Mouse (Mus musculus) embryonic stem cell, embryonic (primary cell): ENCODE measurements around the gene Olfr12.

Experiments used
- CTCF ChIA-PET, 4 experiments: fragments of 300-600 bp in 2 of 4; fragments of 350-600 bp in 2 of 4; sonication (Branson Sonifier 250); formaldehyde crosslinking; loops; one replicate each; lab custom pipeline; 2022; ENCODE audit warnings: inconsistent platforms in 2 of 4; lab: Charles Lee
- POLR2A ChIA-PET, 4 experiments: fragments of 300-600 bp in 2 of 4; fragments of 350-600 bp in 2 of 4; sonication (Branson Sonifier 250); formaldehyde crosslinking; loops; one replicate each; lab custom pipeline; 2022; ENCODE audit warnings: antibody characterized with exemption in 4 of 4, inconsistent platforms in 1 of 4; lab: Charles Lee

The Olfr12 gene

DNA sequence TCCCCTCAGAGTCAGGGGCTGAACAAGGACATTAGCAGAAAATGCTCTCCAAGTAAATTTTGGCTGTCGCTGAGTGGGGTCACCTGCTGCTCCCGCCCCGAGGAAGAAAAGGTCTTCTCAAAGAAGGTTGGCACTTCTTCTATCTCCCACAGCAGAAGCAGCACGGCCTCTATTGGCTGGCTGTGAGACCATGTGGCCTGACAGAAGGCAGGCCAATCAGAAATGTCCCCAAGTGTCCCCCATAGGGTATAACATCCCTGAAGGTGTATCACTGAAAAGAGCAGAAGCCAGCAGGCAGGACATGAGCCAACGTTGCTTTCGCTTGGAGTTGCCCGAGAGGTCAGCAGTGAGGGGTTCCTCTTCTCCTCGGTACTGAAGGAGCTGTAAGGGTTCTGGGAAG lies 18.4 kb downstream of the Olfr12 start:
- ChIA-PET POLR2A (interaction anchor here in 1 of 4 experiments (1.0 kb wide), 1 partner anchor 162 kb away, joined by 3 read pairs; no protein-coding TSS in a partner anchor), CTCF (interaction anchor here in 2 of 4 experiments (0.6 to 1.1 kb wide), 2 partner anchors 13 to 115 kb away, joined by 4 to 7 read pairs; partner anchors contain the start of gene Otos (in 1 of the 2))

DNA sequence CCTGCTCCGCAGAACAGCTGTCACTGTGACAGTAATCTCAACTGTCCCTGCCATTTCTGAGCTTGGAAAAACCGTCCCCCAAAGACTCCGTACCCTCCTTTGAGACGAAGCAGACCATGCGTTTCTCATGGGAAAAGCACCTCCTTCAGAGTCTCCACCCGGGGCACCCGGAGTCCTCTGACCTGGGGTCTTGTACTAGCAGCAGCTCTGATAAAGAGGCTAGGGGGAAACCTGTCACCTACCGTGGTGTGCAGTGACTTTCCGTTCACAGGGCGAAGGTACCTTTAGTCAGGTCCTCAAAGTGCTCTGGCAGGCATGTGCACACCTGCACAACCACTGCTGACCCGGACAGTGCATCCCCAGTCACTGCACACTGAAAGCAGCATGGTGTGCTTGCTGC lies 19.1 kb downstream of the Olfr12 start:
- ChIA-PET POLR2A (interaction anchor here in 1 of 4 experiments (1.0 kb wide), 1 partner anchor 161 kb away, joined by 3 read pairs; no protein-coding TSS in a partner anchor), CTCF (interaction anchor here in 2 of 4 experiments (0.5 to 1.1 kb wide), 2 partner anchors 12 to 161 kb away, joined by 4 to 5 read pairs; partner anchors contain the start of gene Otos (in 1 of the 2))

DNA sequence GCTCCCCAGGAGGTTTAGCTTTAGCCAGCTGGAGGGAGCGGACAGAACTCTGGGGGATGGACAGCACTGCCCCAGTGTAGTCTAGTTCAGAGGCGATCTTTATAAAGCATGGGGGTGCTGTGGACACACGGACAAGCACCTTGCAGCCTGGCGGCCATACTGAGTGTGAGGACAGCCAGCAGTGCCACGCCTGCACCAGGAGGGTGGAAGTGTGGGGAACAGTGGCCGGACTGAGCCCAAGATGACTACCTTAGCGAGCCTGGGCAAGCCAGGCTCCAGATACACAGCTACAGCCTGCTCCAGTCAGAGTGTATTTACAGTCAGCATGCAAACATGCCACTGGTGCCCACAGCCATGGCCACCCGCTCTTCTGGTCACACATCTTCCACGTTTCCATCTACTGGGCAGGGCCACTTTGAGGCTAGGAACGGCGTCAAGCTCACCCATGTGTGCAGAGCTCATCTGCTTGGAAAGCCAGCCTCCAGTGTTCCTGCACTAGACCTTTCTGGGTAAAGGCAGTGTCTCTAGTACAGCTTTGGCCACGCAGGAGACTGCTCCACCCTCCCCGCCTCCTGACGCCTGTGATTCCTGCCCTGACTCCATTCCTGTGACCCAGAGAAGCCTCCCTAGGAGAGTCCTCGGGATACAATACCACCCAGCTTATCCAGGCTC lies 20.0 kb downstream of the Olfr12 start:
- CTCF ChIA-PET, result interaction anchor here in 3 of 4 experiments (0.6 to 1.6 kb wide), 4 partner anchors 10 to 12 kb away, joined by 4 to 6 read pairs (median 4); partner anchors contain the start of gene Otos (in 2 of the 3)
- POLR2A ChIA-PET, result no interaction called here

DNA sequence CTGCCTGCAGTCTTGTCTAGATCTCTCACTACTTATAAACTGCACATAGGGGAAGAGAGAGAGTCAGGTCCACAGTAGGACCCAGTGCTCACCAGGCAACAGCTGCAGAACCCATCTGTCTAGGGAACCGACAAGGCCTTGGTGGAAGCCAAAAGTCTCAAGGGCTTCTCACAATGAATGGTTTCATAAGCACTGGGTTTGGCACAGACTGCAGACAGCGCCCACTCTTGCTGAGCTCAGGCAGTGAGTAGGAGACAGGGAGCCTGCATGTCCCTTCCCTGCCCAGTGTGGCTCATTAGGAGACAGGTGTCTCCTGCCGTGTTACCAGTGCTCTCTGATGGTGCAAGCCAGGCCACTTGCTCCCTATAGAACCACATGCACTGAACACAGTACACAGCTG lies 20.6 kb downstream of the Olfr12 start:
- ChIA-PET CTCF (interaction anchor here (0.6 to 1.6 kb wide), 5 partner anchors 9 to 110 kb away, joined by 4 to 6 read pairs (median 4); partner anchors contain the start of gene Otos (in 2 of the 4)), POLR2A (no interaction called here)

DNA sequence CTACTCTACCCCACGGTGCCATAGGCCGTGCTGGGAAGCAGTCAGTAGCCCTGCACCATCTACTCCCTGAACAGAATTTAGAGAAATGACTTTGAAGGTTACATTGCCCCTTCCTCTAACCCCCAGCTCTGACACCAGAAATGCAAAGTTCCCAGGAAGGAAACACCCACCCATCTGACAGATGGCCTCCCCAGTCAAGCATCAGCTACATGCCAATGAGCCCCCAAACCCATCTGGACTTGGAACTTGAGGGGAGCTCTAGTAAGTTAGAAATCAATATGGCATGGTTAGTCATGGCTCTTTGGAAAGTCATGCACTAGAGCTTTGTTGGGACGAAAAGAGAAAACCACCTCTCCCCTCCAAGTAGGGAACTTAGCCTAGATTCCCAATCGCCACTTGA lies 21.1 kb downstream of the Olfr12 start:
- ChIA-PET POLR2A (no interaction called here), CTCF (interaction anchor here in 3 of 4 experiments (0.6 to 1.6 kb wide), 4 partner anchors 9 to 110 kb away, joined by 4 to 6 read pairs (median 4); partner anchors contain the start of gene Otos (in 2 of the 3))

- POLR2A ChIA-PET, result interaction anchor here in 2 of 4 experiments (0.6 to 2.7 kb wide), 4 partner anchors 15 to 755 kb away, joined by 3 to 10 read pairs (median 3); partner anchors contain the start of gene Ndufa10 (in 2 of the 2)
- CTCF ChIA-PET, result interaction anchor here in 2 of 4 experiments (0.8 to 1.6 kb wide), 3 partner anchors 8 to 56 kb away, joined by 3 to 5 read pairs (median 3); partner anchors contain the start of gene Otos (in 1 of the 2)
Observed at GRCm38 (mm10) chr1:92640393-92640792, 22.8 kb downstream of the Olfr12 start.

DNA sequence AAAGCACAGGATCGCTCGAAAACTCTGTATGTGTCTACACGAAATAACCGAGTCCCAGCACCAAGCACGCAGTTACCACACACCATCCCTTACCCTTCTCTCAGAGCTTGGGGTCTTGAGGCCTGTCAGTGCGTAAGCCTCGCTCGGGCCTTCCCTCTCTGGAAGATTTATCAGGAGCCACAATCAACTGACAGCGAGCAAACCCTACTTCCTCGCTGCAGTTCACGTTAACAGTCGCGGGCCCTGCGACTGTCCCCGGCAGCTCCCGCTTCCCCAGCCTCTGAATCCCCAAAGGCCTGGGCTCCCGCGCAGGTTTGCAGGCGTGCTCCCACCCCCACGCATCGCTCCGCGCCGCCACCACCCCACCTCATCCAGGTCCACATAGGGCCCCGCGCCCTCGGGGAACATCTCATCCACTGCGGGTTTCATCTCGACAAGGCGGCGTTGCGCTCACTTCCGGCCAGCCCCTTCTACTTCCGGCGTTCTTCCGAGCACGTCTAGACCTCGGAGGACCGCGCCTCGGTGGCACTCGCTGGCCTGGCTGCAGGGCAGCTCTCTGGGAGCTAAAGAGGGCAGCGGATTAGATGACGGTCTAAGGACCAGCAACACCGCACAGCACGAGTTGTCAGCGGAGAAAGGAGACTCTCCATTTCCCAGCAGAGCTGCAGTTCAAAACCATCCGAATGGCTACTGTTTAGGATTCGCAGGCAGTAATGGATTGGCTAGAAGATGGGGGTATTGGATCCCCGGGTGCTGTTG lies 24.1 kb downstream of the Olfr12 start, which contains the start of gene Cops9:
Gene Cops9 (minus strand): TSS at position 472 of the 759 bp plus-strand sequence.
- ChIA-PET CTCF (interaction anchor here in 2 of 4 experiments (0.7 to 2.1 kb wide), 6 partner anchors 8 to 679 kb away, joined by 3 to 8 read pairs (median 3); no protein-coding TSS in a partner anchor), POLR2A (interaction anchor here in 3 of 4 experiments (0.5 to 2.7 kb wide), 7 partner anchors 9 to 279 kb away, joined by 3 to 10 read pairs (median 3); partner anchors contain the start of gene Ndufa10 (in 3 of the 3))

- ChIA-PET CTCF (no interaction called here), POLR2A (no interaction called here)
Observed at GRCm38 (mm10) chr1:92643691-92644090, 26.1 kb downstream of the Olfr12 start.

- ChIA-PET CTCF (no interaction called here), POLR2A (no interaction called here)
Observed at GRCm38 (mm10) chr1:92644916-92645315, 27.3 kb downstream of the Olfr12 start.

- POLR2A ChIA-PET, result no interaction called here
- CTCF ChIA-PET, result no interaction called here
Observed at GRCm38 (mm10) chr1:92646111-92646510, 28.5 kb downstream of the Olfr12 start.

DNA sequence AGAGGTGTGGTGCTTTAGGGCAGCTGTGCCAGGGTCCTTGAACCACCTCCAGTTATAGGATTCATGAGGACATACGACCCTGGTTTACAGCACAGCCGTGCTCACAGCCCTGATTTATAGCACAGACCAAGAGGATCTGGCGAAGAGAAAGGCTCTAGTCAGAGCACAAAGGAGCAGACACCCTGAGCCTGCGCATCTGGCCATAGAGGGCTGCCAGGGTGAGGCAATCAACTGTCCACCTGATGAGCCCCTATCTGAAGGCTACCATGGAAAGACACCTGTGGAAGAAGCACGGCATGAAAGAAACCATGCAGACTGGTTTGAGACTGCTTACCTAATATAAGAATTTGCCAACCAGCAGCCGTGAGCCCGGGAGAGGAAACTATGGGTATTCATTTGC lies 29.0 kb downstream of the Olfr12 start:
- ChIA-PET CTCF (no interaction called here), POLR2A (no interaction called here)

GRCm38 (mm10) chr1:92647026-92647425 lies 29.4 kb downstream of the Olfr12 start:
- CTCF ChIA-PET, result interaction anchor here in 3 of 4 experiments (0.6 to 3.9 kb wide), 17 partner anchors 9 to 769 kb away, joined by 3 to 68 read pairs (median 5); partner anchors contain the start of genes Gpc1 (in 2 of the 3), Dusp28 (in 1 of the 3) and Ndufa10 (in 1 of the 3)

DNA sequence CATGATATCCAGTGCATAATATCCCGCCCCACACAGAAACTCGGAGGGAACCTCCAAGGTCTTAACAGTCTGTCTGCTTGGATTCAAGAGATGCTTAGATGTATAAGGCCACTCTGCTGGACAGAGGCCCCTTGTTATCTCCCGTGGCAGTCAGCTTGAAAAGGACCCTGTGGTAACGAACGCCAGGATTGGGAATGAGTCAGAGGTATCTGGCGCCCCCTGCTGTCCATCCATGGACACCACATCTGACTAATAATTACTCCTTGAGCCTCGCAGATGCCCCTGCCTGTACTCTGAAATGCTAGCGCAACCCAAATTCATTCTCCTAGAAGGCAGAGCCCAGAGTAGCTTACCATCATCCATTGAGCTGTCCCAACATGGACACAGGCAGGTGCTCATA lies 30.2 kb downstream of the Olfr12 start:
- ChIA-PET CTCF (interaction anchor here (0.6 to 3.9 kb wide), 33 partner anchors 8 to 774 kb away, joined by 3 to 68 read pairs (median 5); partner anchors contain the start of genes Dusp28 (in 2 of the 4), Gpc1 (in 2 of the 4), Gpr35 (in 1 of the 4) and Ndufa10 (in 1 of the 4)), POLR2A (no interaction called here)

More at GRCm38 (mm10) chr1:92647026-92647425, 29.4 kb downstream of the Olfr12 start:
- POLR2A ChIA-PET, result no interaction called here

DNA sequence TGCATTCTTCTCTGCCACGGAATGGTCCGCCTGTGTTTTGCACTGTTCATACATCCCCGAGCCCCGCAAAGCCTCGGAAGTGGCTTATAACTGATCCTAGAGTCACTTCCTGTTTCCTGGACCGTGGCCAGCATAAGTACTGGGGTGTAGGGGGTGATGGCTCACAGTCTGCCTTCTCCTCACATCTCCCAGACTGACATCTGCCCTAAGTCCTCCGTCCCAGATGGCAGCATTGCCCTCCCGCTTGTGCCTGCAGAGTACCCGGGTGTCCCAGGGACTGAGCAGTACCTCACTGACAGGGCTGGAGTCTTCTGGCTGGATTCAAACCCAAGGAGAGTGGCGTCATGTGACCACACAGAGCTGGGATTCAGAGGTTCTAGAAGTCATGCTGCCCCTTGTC lies 30.6 kb downstream of the Olfr12 start:
- ChIA-PET POLR2A (interaction anchor here in 1 of 4 experiments (0.9 to 1.6 kb wide), 5 partner anchors 174 to 286 kb away, joined by 3 to 11 read pairs (median 6); partner anchors contain the start of genes Gpc1 and Ndufa10), CTCF (interaction anchor here (0.5 to 3.9 kb wide), 78 partner anchors 8 to 1430 kb away, joined by 3 to 68 read pairs (median 4); partner anchors contain the start of genes Dusp28 (in 2 of the 4), Gpc1 (in 2 of the 4), Gpr35 (in 2 of the 4) and Ndufa10 (in 2 of the 4))

- CTCF ChIA-PET, result interaction anchor here (0.5 to 3.9 kb wide), 84 partner anchors 8 to 1430 kb away, joined by 3 to 68 read pairs (median 4); partner anchors contain the start of genes Dusp28 (in 2 of the 4), Gpc1 (in 2 of the 4), Gpr35 (in 2 of the 4) and Ndufa10 (in 2 of the 4)
Observed at GRCm38 (mm10) chr1:92648673-92649072, 31.1 kb downstream of the Olfr12 start, which contains the start of gene Otos. Gene Otos, minus strand, starts transcription at chr1:92648841.

GRCm38 (mm10) chr1:92651467-92651866 lies 33.9 kb downstream of the Olfr12 start:
- POLR2A ChIA-PET, result no interaction called here
- CTCF ChIA-PET, result no interaction called here

More at GRCm38 (mm10) chr1:92648673-92649072, 31.1 kb downstream of the Olfr12 start, which contains the start of gene Otos:
- POLR2A ChIA-PET, result interaction anchor here in 1 of 4 experiments (0.9 to 1.6 kb wide), 5 partner anchors 175 to 286 kb away, joined by 3 to 11 read pairs (median 6); partner anchors contain the start of genes Gpc1 and Ndufa10

GRCm38 (mm10) chr1:92653179-92653578 lies 35.6 kb downstream of the Olfr12 start:
- POLR2A ChIA-PET, result no interaction called here
- CTCF ChIA-PET, result interaction anchor here in 1 of 4 experiments (1.6 kb wide), 1 partner anchor 181 kb away, joined by 4 read pairs; no protein-coding TSS in a partner anchor

- ChIA-PET CTCF (interaction anchor here in 1 of 4 experiments (0.6 kb wide), 1 partner anchor 133 kb away, joined by 10 read pairs; no protein-coding TSS in a partner anchor), POLR2A (no interaction called here)
Observed at GRCm38 (mm10) chr1:92654676-92655075, 37.1 kb downstream of the Olfr12 start.
